Mouse (Mus musculus): ENCODE data around the gene Dglucy. TPM values are rescaled to one million over a fixed set of nuclear protein-coding genes. Genes with fewer than 3 reads are reported as not detected.

The Dglucy gene
- polyA plus RNA-seq, 1 experiment from 2014 or later: 2.8 TPM

GRCm38 (mm10) chr12:100819965-100820364 lies 41.1 kb downstream of the Dglucy start:
- Histone ChIP-seq H3K36me3 (ENCODE audit: control insufficient read depth, insufficient read depth, low read length) (no peaks in the 10 kb centered on the region), H3K27me3 (ENCODE audit: control insufficient read depth, insufficient read depth, low read length) (no peaks in the 10 kb centered on the region), H3K4me3 (ENCODE audit: low read depth, low read length) (no peak overlapping the region), H3K9me3 (ENCODE audit: control insufficient read depth, low read length) (no peaks in the 10 kb centered on the region), H3K4me1 (replicated peaks; ENCODE audit: control insufficient read depth, insufficient read depth) (no peaks in the 10 kb centered on the region), H3K4me2 (replicated peaks; ENCODE audit: low read depth) (no peak overlapping the region), H3K27ac (replicated peaks) (no peak overlapping the region), H3K9ac (ENCODE audit: low read length) (no peak overlapping the region)
- TF ChIP-seq EP300 (optimal IDR thresholded peaks at IDR 0.05) (no peak), CTCF (IDR thresholded peaks at IDR 0.05; ENCODE audit: low read depth) (no peak)
- DNase-seq (ENCODE audit: low spot score) (peak; percentile 11), ATAC-seq (ENCODE audit: low FRiP score, low TSS enrichment) (no peak)

GRCm38 (mm10) chr12:100831021-100831420 lies 52.2 kb downstream of the Dglucy start:
- no peak overlapping the region for H3K4me3 ChIP-seq (ENCODE audit: low read depth, low read length)
- no peaks in the 10 kb centered on the region for H3K36me3 ChIP-seq (ENCODE audit: control insufficient read depth, insufficient read depth, low read length)
- H3K9me3 ChIP-seq (ENCODE audit: control insufficient read depth, low read length): no peaks in the 10 kb centered on the region
- no peaks in the 10 kb centered on the region for H3K27me3 ChIP-seq (ENCODE audit: control insufficient read depth, insufficient read depth, low read length)
- H3K9ac ChIP-seq (ENCODE audit: low read length): no peak overlapping the region
- no peak overlapping the region for H3K27ac ChIP-seq (replicated peaks)
- DNase-seq (ENCODE audit: low spot score): no peak
- TF ChIP-seq EP300 (optimal IDR thresholded peaks at IDR 0.05) (no peak), CTCF (IDR thresholded peaks at IDR 0.05; ENCODE audit: low read depth) (no peak)
- no peak for ATAC-seq (ENCODE audit: low FRiP score, low TSS enrichment)
- WGBS: 80% methylated on average over 2 of the region's 2 CpGs
- H3K4me2 ChIP-seq (replicated peaks; ENCODE audit: low read depth): no peak overlapping the region
- no peaks in the 10 kb centered on the region for H3K4me1 ChIP-seq (replicated peaks; ENCODE audit: control insufficient read depth, insufficient read depth)

GRCm38 (mm10) chr12:100831629-100832325 lies 52.9 kb downstream of the Dglucy start:
- DNase-seq (ENCODE audit: low spot score) (no peak), ATAC-seq (ENCODE audit: low FRiP score, low TSS enrichment) (no peak)
- H3K4me2 ChIP-seq (replicated peaks; ENCODE audit: low read depth): no peak overlapping the region
- H3K27ac ChIP-seq (replicated peaks): no peak overlapping the region
- no peak overlapping the region for H3K4me3 ChIP-seq (ENCODE audit: low read depth, low read length)
- TF ChIP-seq EP300 (optimal IDR thresholded peaks at IDR 0.05): no peak
- TF ChIP-seq CTCF (IDR thresholded peaks at IDR 0.05; ENCODE audit: low read depth): no peak
- no peaks in the 10 kb centered on the region for H3K4me1 ChIP-seq (replicated peaks; ENCODE audit: control insufficient read depth, insufficient read depth)
- H3K9me3 ChIP-seq (ENCODE audit: control insufficient read depth, low read length): no peaks in the 10 kb centered on the region
- H3K36me3 ChIP-seq (ENCODE audit: control insufficient read depth, insufficient read depth, low read length): no peaks in the 10 kb centered on the region
- no peak overlapping the region for H3K9ac ChIP-seq (ENCODE audit: low read length)
- 76% methylated on average over 8 of the region's 8 CpGs for WGBS
- H3K27me3 ChIP-seq (ENCODE audit: control insufficient read depth, insufficient read depth, low read length): no peaks in the 10 kb centered on the region

GRCm38 (mm10) chr12:100837208-100837607 lies 58.4 kb downstream of the Dglucy start:
- 73% methylated on average over 3 of the region's 3 CpGs for WGBS
- no peaks in the 10 kb centered on the region for H3K9me3 ChIP-seq (ENCODE audit: control insufficient read depth, low read length)
- DNase-seq (ENCODE audit: low spot score): no peak

GRCm38 (mm10) chr12:100839079-100839600 lies 60.3 kb downstream of the Dglucy start:
- ATAC-seq (ENCODE audit: low FRiP score, low TSS enrichment) (peak; percentile 43; the same call in 1 of the 2 replicates), DNase-seq (ENCODE audit: low spot score) (no peak)
- 31% methylated on average over 8 of the region's 8 CpGs for WGBS
- no peak for TF ChIP-seq EP300 (optimal IDR thresholded peaks at IDR 0.05)
- no peaks in the 10 kb centered on the region for H3K4me1 ChIP-seq (replicated peaks; ENCODE audit: control insufficient read depth, insufficient read depth)
- no peak overlapping the region for H3K9ac ChIP-seq (ENCODE audit: low read length)
- no peak overlapping the region for H3K27ac ChIP-seq (replicated peaks)
- no peak overlapping the region for H3K4me2 ChIP-seq (replicated peaks; ENCODE audit: low read depth)
- H3K4me3 ChIP-seq (ENCODE audit: low read depth, low read length): no peak overlapping the region
- H3K27me3 ChIP-seq (ENCODE audit: control insufficient read depth, insufficient read depth, low read length): no peaks in the 10 kb centered on the region
- H3K36me3 ChIP-seq (ENCODE audit: control insufficient read depth, insufficient read depth, low read length): no peaks in the 10 kb centered on the region
- H3K9me3 ChIP-seq (ENCODE audit: control insufficient read depth, low read length): no peaks in the 10 kb centered on the region

More at GRCm38 (mm10) chr12:100837208-100837607, 58.4 kb downstream of the Dglucy start:
- no peaks in the 10 kb centered on the region for H3K4me1 ChIP-seq (replicated peaks; ENCODE audit: control insufficient read depth, insufficient read depth)
- no peaks in the 10 kb centered on the region for H3K36me3 ChIP-seq (ENCODE audit: control insufficient read depth, insufficient read depth, low read length)
- no peak overlapping the region for H3K27ac ChIP-seq (replicated peaks)
- no peak for ATAC-seq (ENCODE audit: low FRiP score, low TSS enrichment)
- H3K9ac ChIP-seq (ENCODE audit: low read length): no peak overlapping the region
- H3K4me3 ChIP-seq (ENCODE audit: low read depth, low read length): no peak overlapping the region
- no peaks in the 10 kb centered on the region for H3K27me3 ChIP-seq (ENCODE audit: control insufficient read depth, insufficient read depth, low read length)
- no peak overlapping the region for H3K4me2 ChIP-seq (replicated peaks; ENCODE audit: low read depth)
- no peak for TF ChIP-seq CTCF (IDR thresholded peaks at IDR 0.05; ENCODE audit: low read depth)
- TF ChIP-seq EP300 (optimal IDR thresholded peaks at IDR 0.05): no peak

- Histone ChIP-seq H3K36me3 (ENCODE audit: control insufficient read depth, insufficient read depth, low read length) (no peaks in the 10 kb centered on the region), H3K4me1 (replicated peaks; ENCODE audit: control insufficient read depth, insufficient read depth) (no peaks in the 10 kb centered on the region), H3K4me2 (replicated peaks; ENCODE audit: low read depth) (no peak overlapping the region), H3K27ac (replicated peaks) (no peak overlapping the region), H3K27me3 (ENCODE audit: control insufficient read depth, insufficient read depth, low read length) (no peaks in the 10 kb centered on the region), H3K9me3 (ENCODE audit: control insufficient read depth, low read length) (no peaks in the 10 kb centered on the region), H3K9ac (ENCODE audit: low read length) (no peak overlapping the region), H3K4me3 (ENCODE audit: low read depth, low read length) (no peak overlapping the region)
- 88% methylated on average over 6 of the region's 6 CpGs for WGBS
- DNase-seq (ENCODE audit: low spot score): no peak
- no peak for TF ChIP-seq EP300 (optimal IDR thresholded peaks at IDR 0.05)
- TF ChIP-seq CTCF (IDR thresholded peaks at IDR 0.05; ENCODE audit: low read depth): no peak
- ATAC-seq (ENCODE audit: low FRiP score, low TSS enrichment): no peak
Measured at GRCm38 (mm10) chr12:100839926-100840325, 61.1 kb downstream of the Dglucy start.

Data from stomach, postnatal 0 days (tissue).